Mouse (Mus musculus): Measurements from ENCODE around the gene Diras1. TPM values are rescaled to one million over a fixed set of nuclear protein-coding genes. Genes with fewer than 3 reads are reported as not detected.

Gene Diras1
- total and polyA plus RNA-seq, 3 experiments: not detected

DNA sequence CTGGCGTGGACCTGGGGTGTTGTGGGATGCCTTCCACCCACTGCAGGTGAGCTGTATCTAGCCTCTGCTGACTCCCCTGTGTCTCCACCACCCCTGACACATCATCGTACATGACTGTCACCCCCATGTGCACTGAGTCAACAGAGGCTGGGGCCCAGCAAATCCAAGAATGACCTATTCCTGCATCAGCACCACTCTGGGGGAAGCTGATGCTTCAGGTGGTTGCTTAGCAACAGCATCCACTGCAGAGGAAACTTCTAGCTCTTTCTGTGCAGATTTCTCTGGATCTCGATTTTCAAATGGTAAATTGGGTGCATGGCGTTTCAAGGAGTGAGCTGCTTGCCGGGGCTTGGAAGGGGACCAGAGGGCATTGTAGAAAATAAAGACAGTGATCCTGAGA, 32.2 kb downstream of the Diras1 start:
- DNase-seq (ENCODE audit: extremely low read depth): no peak
- Histone ChIP-seq H3K4me1 (ENCODE audit: control insufficient read depth in 1 of 2, insufficient read depth in 2 of 2) (peaks cover 21 to 46% of the 10 kb centered on the region in 2 experiments), H3K4me2 (ENCODE audit: insufficient read depth, low read depth, poor library complexity, severe bottlenecking) (no peak overlapping the region), H3K36me3 (replicated peaks in 1 of 2; ENCODE audit: control insufficient read depth in 1 of 2, insufficient read depth in 1 of 2, low read length in 1 of 2) (no peaks in the 10 kb centered on the region), H3K9ac (ENCODE audit: insufficient read depth, low read depth) (no peak overlapping the region), H3K27ac (ENCODE audit: insufficient read depth, low read depth) (no peak overlapping the region), H3K9me3 (replicated peaks; ENCODE audit: low read length) (peaks cover 6% of the 10 kb centered on the region), H3K27me3 (replicated peaks) (peaks cover 47% of the 10 kb centered on the region), H3K79me2 (replicated peaks; ENCODE audit: control insufficient read depth, extremely low read depth, insufficient read depth, poor library complexity, severe bottlenecking) (no peaks in the 10 kb centered on the region), H3K4me3 (replicated peaks in 1 of 3; ENCODE audit: low read depth in 2 of 3, low read length in 2 of 3, poor library complexity in 1 of 3) (no peak overlapping the region)
- dilution Hi-C loops (cut with MboI; ENCODE audit: extremely low pct_ligation_motif_present, extremely low pct_unique_long_range_greater_than_20kb, low sequenced_read_pairs): no loop called here
- TF ChIP-seq ELF1 (IDR thresholded peaks at IDR 0.05; ENCODE audit: low read depth, low read length): no peak
- no peak for TF ChIP-seq RCOR1 (conservative IDR thresholded peaks at IDR 0.05; ENCODE audit: low read depth, low read length)
- TF ChIP-seq ZMIZ1 (IDR thresholded peaks at IDR 0.05; ENCODE audit: low read depth, low read length): no peak
- TF ChIP-seq MYC (IDR thresholded peaks at IDR 0.05; ENCODE audit: low read depth, low read length): no peak
- TF ChIP-seq RAD21 (IDR thresholded peaks at IDR 0.05; ENCODE audit: low read depth, low read length): no peak
- no peak for TF ChIP-seq TCF12 (IDR thresholded peaks at IDR 0.05; ENCODE audit: low read depth, low read length)
- TF ChIP-seq ZKSCAN1 (IDR thresholded peaks at IDR 0.05; ENCODE audit: borderline replicate concordance, low read depth, low read length): no peak
- in situ Hi-C loops (cut with MboI; ENCODE audit: low pct_ligation_motif_present, low pct_unique_long_range_greater_than_20kb, low sequenced_read_pairs): loop anchor here (5.0 to 10.0 kb wide), 3 partner anchors 66 to 188 kb away; partner anchors contain the start of gene Amh

- dilution Hi-C loops (cut with MboI; ENCODE audit: extremely low pct_ligation_motif_present, extremely low pct_unique_long_range_greater_than_20kb, low sequenced_read_pairs) (no loop called here), in situ Hi-C loops (cut with MboI; ENCODE audit: low pct_ligation_motif_present, low pct_unique_long_range_greater_than_20kb, low sequenced_read_pairs) (loop anchor here (5.0 to 10.0 kb wide), 3 partner anchors 65 to 187 kb away; partner anchors contain the start of gene Amh)
- Histone ChIP-seq H3K4me1 (ENCODE audit: control insufficient read depth in 1 of 2, insufficient read depth in 2 of 2) (peaks cover 18 to 52% of the 10 kb centered on the region in 2 experiments), H3K27ac (ENCODE audit: insufficient read depth, low read depth) (no peak overlapping the region), H3K27me3 (replicated peaks) (peaks cover 40% of the 10 kb centered on the region), H3K4me3 (replicated peaks in 1 of 3; ENCODE audit: low read depth in 2 of 3, low read length in 2 of 3, poor library complexity in 1 of 3) (no peak overlapping the region), H3K9ac (ENCODE audit: insufficient read depth, low read depth) (no peak overlapping the region), H3K36me3 (replicated peaks in 1 of 2; ENCODE audit: control insufficient read depth in 1 of 2, insufficient read depth in 1 of 2, low read length in 1 of 2) (no peaks in the 10 kb centered on the region), H3K9me3 (replicated peaks; ENCODE audit: low read length) (peaks cover 4% of the 10 kb centered on the region), H3K79me2 (replicated peaks; ENCODE audit: control insufficient read depth, extremely low read depth, insufficient read depth, poor library complexity, severe bottlenecking) (no peaks in the 10 kb centered on the region), H3K4me2 (ENCODE audit: insufficient read depth, low read depth, poor library complexity, severe bottlenecking) (no peak overlapping the region)
- no peak for TF ChIP-seq POLR2A (IDR thresholded peaks at IDR 0.05; ENCODE audit: low read depth, low read length)
- TF ChIP-seq GABPA (IDR thresholded peaks at IDR 0.05; ENCODE audit: insufficient replicate concordance, low read depth, low read length): no peak
- TF ChIP-seq CTCF (conservative IDR thresholded peaks at IDR 0.05 in 1 of 2, IDR thresholded peaks at IDR 0.05 in 1 of 2; ENCODE audit: low read depth in 2 of 2, low read length in 2 of 2): no peak
- no peak for TF ChIP-seq ETS1 (conservative IDR thresholded peaks at IDR 0.05; ENCODE audit: low read depth, low read length)
- TF ChIP-seq USF1 (IDR thresholded peaks at IDR 0.05; ENCODE audit: low read depth, low read length): no peak
- no peak for TF ChIP-seq ZMIZ1 (IDR thresholded peaks at IDR 0.05; ENCODE audit: low read depth, low read length)
- no peak for DNase-seq (ENCODE audit: extremely low read depth)
Measured at GRCm38 (mm10) chr10:80991945-80992344, 33.5 kb downstream of the Diras1 start.

DNA sequence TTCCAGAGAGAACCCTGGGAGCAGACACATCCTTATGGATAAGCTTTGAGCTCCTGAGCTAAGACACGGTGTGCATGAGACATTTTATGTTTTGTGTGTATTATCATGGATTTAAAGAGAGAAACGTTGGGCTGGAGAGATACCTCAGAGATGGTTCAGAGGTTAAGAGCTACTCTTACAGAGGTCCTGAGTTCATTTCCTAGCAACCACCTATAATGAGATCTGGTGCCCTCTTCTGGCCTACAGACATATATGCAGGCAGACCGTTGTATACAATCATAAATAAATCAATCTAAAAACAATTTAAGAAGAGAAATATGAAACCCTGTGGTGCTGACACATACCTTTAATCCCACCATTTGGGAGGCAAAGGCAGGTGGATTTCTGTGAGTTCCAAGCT, 34.5 kb downstream of the Diras1 start:
- in situ Hi-C loops (cut with MboI; ENCODE audit: low pct_ligation_motif_present, low pct_unique_long_range_greater_than_20kb, low sequenced_read_pairs): loop anchor here (5.0 to 10.0 kb wide), 3 partner anchors 64 to 186 kb away; partner anchors contain the start of gene Amh
- Histone ChIP-seq H3K4me1 (ENCODE audit: control insufficient read depth in 1 of 2, insufficient read depth in 2 of 2) (peaks cover 21 to 61% of the 10 kb centered on the region in 2 experiments), H3K27me3 (replicated peaks) (peaks cover 38% of the 10 kb centered on the region), H3K27ac (ENCODE audit: insufficient read depth, low read depth) (no peak overlapping the region), H3K4me3 (replicated peaks in 1 of 3; ENCODE audit: low read depth in 2 of 3, low read length in 2 of 3, poor library complexity in 1 of 3) (no peak overlapping the region), H3K9ac (ENCODE audit: insufficient read depth, low read depth) (no peak overlapping the region), H3K4me2 (ENCODE audit: insufficient read depth, low read depth, poor library complexity, severe bottlenecking) (no peak overlapping the region), H3K79me2 (replicated peaks; ENCODE audit: control insufficient read depth, extremely low read depth, insufficient read depth, poor library complexity, severe bottlenecking) (no peaks in the 10 kb centered on the region), H3K36me3 (replicated peaks in 1 of 2; ENCODE audit: control insufficient read depth in 1 of 2, insufficient read depth in 1 of 2, low read length in 1 of 2) (no peaks in the 10 kb centered on the region), H3K9me3 (replicated peaks; ENCODE audit: low read length) (peaks cover 3% of the 10 kb centered on the region)
- DNase-seq (ENCODE audit: extremely low read depth): peak; percentile 59
- dilution Hi-C loops (cut with MboI; ENCODE audit: extremely low pct_ligation_motif_present, extremely low pct_unique_long_range_greater_than_20kb, low sequenced_read_pairs): no loop called here
- TF ChIP-seq SMC3 (IDR thresholded peaks at IDR 0.05; ENCODE audit: low read depth, low read length) (peak; percentile 77), MAZ (IDR thresholded peaks at IDR 0.05; ENCODE audit: low read depth, low read length) (no peak), ZC3H11A (IDR thresholded peaks at IDR 0.05; ENCODE audit: low read depth, low read length) (peak; percentile 36; the same call in 1 of the 2 replicates), RAD21 (IDR thresholded peaks at IDR 0.05; ENCODE audit: low read depth, low read length) (peak; percentile 74), MYC (IDR thresholded peaks at IDR 0.05; ENCODE audit: low read depth, low read length) (0 out of 2 replicates have a peak, but pooled peaks have one; percentile 17), PAX5 (IDR thresholded peaks at IDR 0.05; ENCODE audit: low read length) (no peak), CTCF (conservative IDR thresholded peaks at IDR 0.05 in 1 of 2, IDR thresholded peaks at IDR 0.05 in 1 of 2; ENCODE audit: low read depth in 2 of 2, low read length in 2 of 2) (peak; percentile 34 to 75; a peak in 3 of 4 replicates), JUN (IDR thresholded peaks at IDR 0.05; ENCODE audit: insufficient read depth, low read depth, low read length) (no peak), E2F4 (IDR thresholded peaks at IDR 0.05; ENCODE audit: insufficient replicate concordance, low read depth, low read length) (no peak)
